Mouse (Mus musculus) kidney, postnatal 36 days (tissue): ENCODE measurements around the gene Gm7879.

Source experiments
- DNase-seq, 2 experiments: peaks; one replicate each; pipeline ENCODE4 v3.0.0; 2021 to 2022; ENCODE audit warnings: mixed read lengths in 2 of 2

Gene Gm7879

DNA sequence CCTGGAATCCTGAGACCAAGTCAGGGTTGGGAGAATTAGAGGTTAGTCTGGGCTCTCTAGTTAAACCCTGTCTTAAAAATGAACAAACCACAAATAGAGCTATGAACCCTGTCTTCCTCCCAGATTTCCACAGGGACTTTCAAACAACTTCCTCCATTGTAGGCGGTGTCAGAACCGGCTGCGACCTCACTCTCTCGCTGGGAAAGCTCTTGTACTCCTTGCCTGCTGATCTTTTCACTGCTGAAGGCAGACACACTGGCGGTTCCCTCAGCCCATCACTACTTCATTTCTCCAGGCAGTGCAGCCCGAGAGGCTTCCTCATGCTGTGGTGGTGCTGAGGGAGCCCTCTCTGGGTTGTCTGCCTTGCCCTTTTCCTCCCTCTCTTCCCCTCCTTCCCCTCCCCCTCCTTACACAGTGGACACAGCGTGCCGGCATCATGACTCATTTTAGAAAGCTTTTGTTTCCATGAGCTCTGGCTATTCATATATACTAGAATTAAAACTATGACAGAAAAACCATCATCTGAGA lies 35.9 kb downstream of the Gm7879 start:
- peak; percentile 5 to 30 for DNase-seq

DNA sequence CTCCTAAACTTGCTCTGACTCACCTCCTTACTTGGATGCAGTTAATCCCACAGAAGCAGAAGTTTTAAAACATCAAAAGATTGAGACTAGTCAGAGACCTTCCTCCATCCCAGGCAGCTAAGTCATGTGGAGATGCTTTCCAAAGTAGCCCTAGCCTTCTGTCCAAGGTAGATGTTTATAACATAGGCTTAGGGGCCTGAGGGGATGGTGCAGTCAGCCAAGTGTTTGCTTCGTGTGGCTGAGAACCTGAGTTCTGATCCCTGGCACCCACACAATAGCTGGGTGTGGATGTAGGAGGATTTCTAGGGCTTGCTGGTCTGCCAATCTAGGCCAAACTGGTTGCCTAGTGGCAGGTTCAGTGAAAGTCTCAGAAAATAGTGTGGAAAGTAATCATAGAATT lies 40.3 kb downstream of the Gm7879 start:
- DNase-seq: no peak

DNA sequence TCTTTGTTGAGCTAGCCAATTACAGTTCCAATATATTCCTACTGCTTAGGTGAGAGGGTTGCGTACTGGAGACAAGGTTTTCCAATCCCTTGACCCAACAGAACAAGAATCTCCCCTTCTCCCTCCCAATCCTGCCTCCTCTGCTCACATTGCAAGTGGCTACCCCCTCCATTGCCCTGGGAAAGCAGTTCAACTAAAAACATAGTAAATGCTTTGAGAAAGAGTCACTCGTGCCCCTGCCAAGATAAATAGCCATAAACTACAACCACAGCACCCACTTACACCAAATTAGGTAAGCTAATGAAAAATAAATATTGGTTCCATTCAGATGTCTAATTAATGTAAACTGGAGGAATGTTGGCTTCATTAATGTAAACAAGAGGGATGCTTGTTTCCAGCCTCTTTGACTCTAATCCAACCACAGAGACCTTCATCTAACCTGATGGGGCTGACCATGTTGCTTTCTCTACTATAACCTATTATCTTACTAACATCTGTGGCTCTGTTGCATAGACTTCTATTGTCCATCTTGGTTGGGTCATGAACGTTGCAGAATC lies 47.0 kb downstream of the Gm7879 start:
- no peak for DNase-seq

DNA sequence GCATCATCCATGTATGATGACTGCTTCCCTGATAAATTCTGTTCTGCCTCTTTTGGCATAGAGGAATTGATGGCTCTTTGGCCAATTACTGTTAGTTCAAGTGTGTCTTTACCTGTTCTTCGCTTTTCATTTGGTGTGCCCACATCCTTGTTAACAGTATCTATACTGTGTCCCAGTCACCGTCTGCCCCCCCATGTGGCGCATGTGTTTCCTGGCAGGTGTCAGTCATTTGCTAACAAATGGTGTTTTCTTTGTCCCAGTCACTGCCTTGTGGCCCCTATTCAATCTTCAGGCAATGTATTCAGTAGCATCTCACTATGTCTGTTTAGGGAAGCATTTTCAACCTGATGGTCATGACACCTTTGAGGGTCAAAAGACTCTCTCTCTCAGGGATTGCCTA lies 48.1 kb downstream of the Gm7879 start:
- no peak for DNase-seq
